Mouse (Mus musculus) intestine, postnatal 0 days (tissue): Measurements from ENCODE around the gene 1700086D15Rik. TPM values are rescaled to one million over a fixed set of nuclear protein-coding genes. Genes with fewer than 3 reads are reported as not detected.

Source experiments
- ATAC-seq: fragments of 200-750 bp; cut with Nextera tagmentation; 2 replicates; pipeline ENCODE4 v1.8.0; 2017; ENCODE audit warnings: mild to moderate bottlenecking, moderate TSS enrichment, moderate library complexity
- H3K27ac ChIP-seq: fragments of 300-500 bp; sonication (generic); 2 replicates; pipeline ENCODE4 v1.5.1; 2014; ENCODE audit warnings: mild to moderate bottlenecking, low read depth, low read length, moderate library complexity
- H3K27me3 ChIP-seq: fragments of 300-500 bp; sonication (generic); replicated peaks from 2 replicates; pipeline ENCODE4 v1.6.1; 2014; ENCODE audit warnings: low read length, mixed read lengths; ENCODE audit not compliant: control insufficient read depth, insufficient read depth
- H3K36me3 ChIP-seq: fragments of 300-500 bp; sonication (generic); 2 replicates; pipeline ENCODE4 v1.6.1; 2014; ENCODE audit warnings: mild to moderate bottlenecking, moderate library complexity; ENCODE audit not compliant: control insufficient read depth, insufficient read depth
- H3K4me1 ChIP-seq: fragments of 300-500 bp; sonication (generic); replicated peaks from 2 replicates; pipeline ENCODE4 v1.6.1; 2014; ENCODE audit warnings: antibody characterized with exemption, low read length, mixed read lengths; ENCODE audit not compliant: control insufficient read depth, insufficient read depth
- H3K4me2 ChIP-seq: fragments of 300-500 bp; sonication (generic); replicated peaks from 2 replicates; pipeline ENCODE4 v1.6.1; 2014; ENCODE audit warnings: low read depth, mild to moderate bottlenecking, moderate library complexity
- H3K4me3 ChIP-seq: fragments of 300-500 bp; sonication (generic); 2 replicates; pipeline ENCODE4 v1.5.1; 2014; ENCODE audit warnings: low read depth, low read length
- H3K9ac ChIP-seq: fragments of 300-500 bp; sonication (generic); 2 replicates; pipeline ENCODE4 v1.6.1; 2014; ENCODE audit warnings: mild to moderate bottlenecking, low read depth, low read length
- H3K9me3 ChIP-seq: fragments of 300-500 bp; sonication (generic); 2 replicates; pipeline ENCODE4 v1.6.1; 2016; ENCODE audit warnings: mixed run types; ENCODE audit not compliant: control insufficient read depth
- CTCF ChIP-seq: sonication (generic); IDR thresholded peaks from 2 replicates; pipeline ENCODE4 v1.5.1; 2016; ENCODE audit warnings: low read depth, mild to moderate bottlenecking, control low read depth, antibody characterized with exemption, moderate library complexity
- WGBS: fragments of 180-500 bp; shearing (Covaris S2); extraction: QIAGEN DNeasy Blood & Tissue Kit; methylation state at CpG from one replicate; pipeline ENCODE4 v1.1.7; 2014; 5-methylcytosine and 5-hydroxymethylcytosine counted together
- polyA plus RNA-seq: library from polyadenylated mRNA; unstranded; fragments of >200 nt; fragmentation: Nextera tagmentation; extraction: Ambion mirVana; gene quantifications from 2 replicates; pipeline ENCODE4 v1.2.1, GENCODE M21; 2015

1700086D15Rik gene
- polyA plus RNA-seq, 1 experiment from 2014 or later, result not detected

DNA sequence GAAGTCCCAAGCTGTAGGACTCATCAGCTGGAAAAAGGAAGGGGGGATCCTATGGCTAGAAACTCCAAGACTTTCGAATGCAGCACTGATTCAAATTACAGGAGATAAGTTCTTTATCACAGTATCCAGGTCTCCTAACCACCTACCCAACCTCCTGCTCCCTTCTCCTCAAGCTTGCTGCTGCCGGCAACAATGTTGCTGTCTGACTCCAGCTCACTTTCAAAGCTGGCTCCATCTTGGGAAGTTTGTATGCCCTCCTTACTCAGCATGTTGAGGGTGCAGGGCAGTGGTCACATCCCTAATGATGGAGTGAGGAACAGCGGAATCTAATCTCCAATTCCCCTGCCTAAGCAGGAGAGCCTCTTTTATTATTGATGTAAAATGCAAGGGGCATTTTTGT lies 38.3 kb upstream of the 1700086D15Rik start:
- ATAC-seq, result no peak
- H3K9me3 ChIP-seq, result no peaks in the 10 kb centered on the region
- H3K27me3 ChIP-seq, result no peaks in the 10 kb centered on the region
- no peak overlapping the region for H3K4me2 ChIP-seq
- no peak overlapping the region for H3K27ac ChIP-seq
- H3K36me3 ChIP-seq, result peaks cover 8% of the 10 kb centered on the region; the same call in 1 of the 2 replicates
- no peak overlapping the region for H3K4me3 ChIP-seq
- no peak overlapping the region for H3K9ac ChIP-seq
- 83% methylated on average over 3 of the region's 3 CpGs for WGBS
- no peaks in the 10 kb centered on the region for H3K4me1 ChIP-seq
- no peak for TF ChIP-seq CTCF

DNA sequence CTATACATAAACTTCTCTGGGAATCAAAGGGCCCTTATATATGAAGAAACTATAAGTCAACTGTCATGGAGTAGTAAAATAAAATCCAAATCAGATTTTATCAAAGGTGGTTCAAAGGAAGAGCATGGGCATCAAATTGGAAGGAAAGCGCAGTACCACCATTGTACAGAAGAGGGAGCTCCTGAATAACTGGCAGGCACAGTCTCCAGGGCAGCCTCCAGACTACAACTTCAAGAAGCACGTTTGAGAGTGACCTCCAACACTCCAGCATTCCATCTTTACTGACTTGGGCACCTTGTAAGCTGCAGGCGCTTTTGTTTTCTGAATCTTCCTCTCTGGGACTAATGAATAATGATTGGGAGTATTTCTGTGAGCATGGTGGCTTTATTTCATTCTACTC lies 37.6 kb upstream of the 1700086D15Rik start:
- Histone ChIP-seq H3K9ac (no peak overlapping the region), H3K4me3 (no peak overlapping the region), H3K27me3 (no peaks in the 10 kb centered on the region), H3K9me3 (no peaks in the 10 kb centered on the region), H3K27ac (no peak overlapping the region), H3K4me2 (no peak overlapping the region), H3K4me1 (no peaks in the 10 kb centered on the region), H3K36me3 (peaks cover 7% of the 10 kb centered on the region; the same call in 1 of the 2 replicates)
- no peak for ATAC-seq
- 2% methylated on average over 3 of the region's 3 CpGs for WGBS
- TF ChIP-seq CTCF, result peak; percentile 94

DNA sequence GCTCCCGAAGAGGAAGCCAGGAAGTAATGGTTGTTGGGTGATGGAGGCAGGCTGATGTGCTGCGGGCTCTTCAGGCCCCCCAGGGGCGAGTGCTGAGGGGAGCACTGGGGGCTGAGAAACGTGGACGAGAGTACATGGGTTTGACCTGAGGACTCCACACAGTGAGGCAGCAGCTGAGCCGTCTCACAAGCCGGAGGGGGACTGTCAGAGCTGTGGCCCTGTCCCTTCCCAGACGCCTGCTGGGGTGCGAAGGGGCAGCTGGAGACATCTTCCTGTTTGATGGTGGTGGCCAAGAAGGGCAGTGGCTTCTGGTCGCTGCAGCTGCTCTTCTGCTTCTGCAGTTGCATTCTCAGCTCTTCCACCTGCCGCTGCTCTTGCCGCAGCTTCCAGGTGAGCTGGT lies 27.3 kb upstream of the 1700086D15Rik start:
- Histone ChIP-seq H3K27ac (no peak overlapping the region), H3K4me2 (no peak overlapping the region), H3K9me3 (no peaks in the 10 kb centered on the region), H3K4me3 (no peak overlapping the region), H3K4me1 (no peaks in the 10 kb centered on the region), H3K27me3 (no peaks in the 10 kb centered on the region), H3K36me3 (no peaks in the 10 kb centered on the region), H3K9ac (no peak overlapping the region)
- TF ChIP-seq CTCF, result no peak
- 75% methylated on average over 12 of the region's 12 CpGs for WGBS
- no peak for ATAC-seq

DNA sequence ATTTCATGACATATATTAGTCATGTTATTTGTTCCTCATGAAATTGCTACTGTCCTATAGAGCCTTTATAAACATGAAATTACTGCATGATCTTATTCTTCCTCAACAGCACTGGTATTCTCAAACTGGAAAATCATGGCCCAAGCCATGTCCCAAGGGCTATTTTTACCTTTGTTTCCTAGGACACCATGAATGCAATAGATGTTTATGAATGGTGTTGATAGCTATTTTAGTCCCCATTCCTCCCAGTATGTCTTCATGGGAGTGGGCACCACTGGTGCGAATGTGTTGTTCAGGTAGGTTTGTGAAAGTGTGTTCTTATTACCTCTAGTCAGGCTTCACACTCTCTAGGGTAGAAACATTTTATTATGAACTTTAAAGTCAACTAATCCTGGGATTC lies 25.4 kb upstream of the 1700086D15Rik start:
- no peaks in the 10 kb centered on the region for H3K4me1 ChIP-seq
- 98% methylated on average over 1 of the region's 1 CpGs for WGBS
- no peaks in the 10 kb centered on the region for H3K9me3 ChIP-seq
- no peak overlapping the region for H3K4me3 ChIP-seq
- no peaks in the 10 kb centered on the region for H3K36me3 ChIP-seq
- ATAC-seq, result no peak
- H3K27ac ChIP-seq, result no peak overlapping the region
- no peak overlapping the region for H3K4me2 ChIP-seq
- TF ChIP-seq CTCF, result no peak
- H3K27me3 ChIP-seq, result no peaks in the 10 kb centered on the region
- no peak overlapping the region for H3K9ac ChIP-seq

DNA sequence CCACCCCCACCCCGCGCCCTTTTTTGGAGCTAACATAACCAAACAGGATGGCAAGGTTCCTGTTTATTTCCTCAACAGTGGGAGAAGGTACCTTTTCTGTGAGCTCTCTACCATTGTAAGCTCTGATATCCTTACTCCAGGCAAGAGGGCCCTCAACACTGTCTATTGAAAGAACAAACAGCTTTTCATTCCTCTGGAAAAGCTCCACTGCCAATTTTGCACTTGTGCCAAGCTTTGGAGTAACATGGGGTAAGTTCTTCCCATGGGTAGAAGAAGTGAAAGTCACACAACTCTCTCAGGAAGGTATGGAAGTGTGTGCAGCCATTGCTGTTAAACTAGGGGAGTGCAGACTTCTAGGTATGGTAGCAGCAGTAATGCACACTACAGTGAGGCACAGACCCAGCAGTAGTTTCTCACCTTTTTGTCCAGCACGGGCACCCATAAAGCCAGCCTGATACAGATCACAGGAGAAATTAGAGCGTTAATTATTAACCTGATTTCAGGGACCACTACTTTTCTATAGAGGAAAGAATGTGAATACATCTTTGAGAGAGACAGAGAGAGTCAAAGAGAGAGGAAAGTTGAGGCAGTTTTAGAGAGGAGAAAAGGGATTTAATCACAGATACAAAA lies 10.5 kb upstream of the 1700086D15Rik start:
- no peaks in the 10 kb centered on the region for H3K4me1 ChIP-seq
- H3K4me2 ChIP-seq, result no peak overlapping the region
- no peak overlapping the region for H3K9ac ChIP-seq
- H3K4me3 ChIP-seq, result no peak overlapping the region
- no peak for ATAC-seq
- no peak for TF ChIP-seq CTCF
- H3K9me3 ChIP-seq, result no peaks in the 10 kb centered on the region
- no peaks in the 10 kb centered on the region for H3K36me3 ChIP-seq
- no peak overlapping the region for H3K27ac ChIP-seq
- 69% methylated on average over 4 of the region's 4 CpGs for WGBS
- no peaks in the 10 kb centered on the region for H3K27me3 ChIP-seq

DNA sequence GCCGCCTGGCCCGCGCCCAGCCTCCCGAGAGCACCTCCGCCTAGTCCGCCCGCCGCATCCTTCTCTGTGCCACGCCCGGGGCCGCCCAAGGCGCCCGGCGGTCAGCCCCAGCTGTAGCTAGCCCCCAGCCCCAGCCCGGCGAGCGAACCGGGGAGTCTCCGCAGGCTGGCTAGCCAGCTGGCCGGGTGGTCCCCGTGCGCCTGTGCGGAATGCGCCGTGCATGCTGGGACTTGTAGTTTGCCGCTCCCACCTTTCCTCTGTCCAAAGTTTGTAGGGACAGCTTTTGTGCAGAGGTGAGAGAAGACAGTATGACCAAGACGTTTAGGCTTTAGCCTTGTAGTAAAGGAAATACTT lies 3.1 kb upstream of the 1700086D15Rik start, which contains the start of gene Arhgap44:
Gene Arhgap44 (minus strand): TSS at position 195 of the 354 bp plus-strand sequence.
- 0% methylated on average over 21 of the region's 27 CpGs for WGBS
- peak within 1 kb of the TSS; percentile 74 for H3K4me3 ChIP-seq
- H3K9ac ChIP-seq, result peak within 1 kb of the TSS; percentile 65
- H3K4me2 ChIP-seq, result peak within 1 kb of the TSS; percentile 95
- H3K4me1 ChIP-seq, result no peaks in the 10 kb centered on the region
- no peak for TF ChIP-seq CTCF
- no peaks in the 10 kb centered on the region for H3K36me3 ChIP-seq
- no peak within 1 kb of the TSS for H3K27ac ChIP-seq
- ATAC-seq, result peak; percentile 41; the same call in 1 of the 2 replicates
- H3K27me3 ChIP-seq, result peaks cover 5% of the 10 kb centered on the region; the same call in 1 of the 2 replicates
- H3K9me3 ChIP-seq, result no peaks in the 10 kb centered on the region
